Mouse (Mus musculus): ENCODE measurements at regions not wholly inside any gene's neighbourhood (a gene's known extent, or its start where the extent isn't known, plus 50 kb on each side); places are given as distances from the start of the nearest gene placed in this dataset.
"Not testable (repeated sequence)": the region's sequence is repeated elsewhere in the genome, so short reads cannot be mapped to it uniquely, and the experiment has no call there.

DNA sequence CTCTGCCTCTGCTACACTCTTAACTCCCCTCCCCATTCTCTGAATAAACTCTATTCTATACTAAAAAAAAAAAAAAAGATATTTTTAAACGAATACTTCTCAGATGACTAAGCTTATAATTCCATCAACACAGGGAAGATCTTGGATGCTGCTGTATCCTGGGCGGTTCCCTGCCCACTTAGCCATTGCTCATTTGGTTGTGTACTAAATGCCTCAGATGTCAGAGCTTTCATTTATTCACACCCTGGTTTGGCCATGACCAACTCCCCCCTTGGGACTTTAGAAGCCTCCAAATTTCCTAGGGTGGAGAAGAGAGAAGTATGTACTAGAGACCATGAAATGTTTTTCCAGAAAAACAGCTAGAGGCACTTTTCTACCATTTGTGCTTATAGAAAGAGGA is 382.3 kb upstream of the Klhl29 start:
- 86% methylated on average over 2 of the region's 2 CpGs for WGBS
- no peaks in the 10 kb centered on the region for H3K36me3 ChIP-seq
- H3K4me2 ChIP-seq: no peak overlapping the region
- H3K9me3 ChIP-seq: no peaks in the 10 kb centered on the region
- no peak overlapping the region for H3K9ac ChIP-seq (replicated peaks)
- no peak for ATAC-seq (ENCODE audit: insufficient number of reproducible peaks, insufficient read depth, low FRiP score, low TSS enrichment, low read depth)
- no peaks in the 10 kb centered on the region for H3K4me1 ChIP-seq (replicated peaks)
- no peaks in the 10 kb centered on the region for H3K27me3 ChIP-seq
- no peak overlapping the region for H3K4me3 ChIP-seq (replicated peaks)
- H3K27ac ChIP-seq: no peak overlapping the region

DNA sequence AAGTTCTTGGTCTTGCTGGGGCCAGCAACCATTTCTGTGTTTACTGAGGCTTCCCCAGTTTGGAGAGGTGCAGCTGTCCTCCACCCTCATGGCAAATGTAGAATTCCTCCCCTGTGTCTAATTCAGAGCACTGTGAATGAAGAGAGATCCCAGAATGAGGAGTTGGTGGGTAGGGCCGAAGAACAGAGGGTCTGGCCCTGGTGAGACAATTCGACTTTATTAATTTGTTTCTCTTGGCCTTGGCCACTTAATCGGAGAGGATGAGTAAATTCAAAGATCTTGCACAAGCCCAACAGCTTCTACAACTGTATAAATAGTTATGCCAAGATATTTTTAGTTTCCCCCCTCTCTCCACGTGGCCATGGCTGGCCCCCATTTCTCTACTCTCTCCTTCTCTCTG is 381.9 kb upstream of the Klhl29 start:
- H3K9ac ChIP-seq (replicated peaks): no peak overlapping the region
- no peaks in the 10 kb centered on the region for H3K9me3 ChIP-seq
- no peak overlapping the region for H3K27ac ChIP-seq
- H3K4me3 ChIP-seq (replicated peaks): no peak overlapping the region
- no peaks in the 10 kb centered on the region for H3K4me1 ChIP-seq (replicated peaks)
- ATAC-seq (ENCODE audit: insufficient number of reproducible peaks, insufficient read depth, low FRiP score, low TSS enrichment, low read depth): no peak
- 87% methylated on average over 4 of the region's 4 CpGs for WGBS
- no peak overlapping the region for H3K4me2 ChIP-seq
- no peaks in the 10 kb centered on the region for H3K27me3 ChIP-seq
- no peaks in the 10 kb centered on the region for H3K36me3 ChIP-seq

DNA sequence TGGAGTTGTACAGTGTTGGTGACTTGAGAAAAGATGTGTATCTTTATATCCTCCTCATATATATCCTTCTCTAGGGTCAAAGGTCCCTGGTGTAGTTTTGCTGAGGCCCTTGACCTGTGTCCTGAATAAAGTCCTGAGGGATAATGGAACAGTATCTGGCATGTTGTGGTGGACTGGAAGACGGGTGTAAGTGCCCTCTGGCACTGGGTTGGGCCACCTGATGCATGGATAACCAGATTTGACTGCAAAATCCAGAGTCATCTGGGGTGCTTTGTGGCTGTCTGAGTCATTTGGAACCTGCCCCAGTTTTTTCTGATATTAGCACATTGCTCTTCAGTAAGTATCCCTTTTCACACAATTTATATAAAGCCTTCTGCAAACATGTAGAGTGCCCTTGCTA is 378.3 kb upstream of the Klhl29 start:
- 65% methylated on average over 1 of the region's 1 CpGs for WGBS
- ATAC-seq (ENCODE audit: insufficient number of reproducible peaks, insufficient read depth, low FRiP score, low TSS enrichment, low read depth): no peak
- H3K9me3 ChIP-seq: no peaks in the 10 kb centered on the region
- H3K27ac ChIP-seq: no peak overlapping the region
- H3K27me3 ChIP-seq: no peaks in the 10 kb centered on the region
- no peaks in the 10 kb centered on the region for H3K4me1 ChIP-seq (replicated peaks)
- no peak overlapping the region for H3K4me3 ChIP-seq (replicated peaks)
- no peak overlapping the region for H3K4me2 ChIP-seq
- H3K9ac ChIP-seq (replicated peaks): no peak overlapping the region
- no peaks in the 10 kb centered on the region for H3K36me3 ChIP-seq

DNA sequence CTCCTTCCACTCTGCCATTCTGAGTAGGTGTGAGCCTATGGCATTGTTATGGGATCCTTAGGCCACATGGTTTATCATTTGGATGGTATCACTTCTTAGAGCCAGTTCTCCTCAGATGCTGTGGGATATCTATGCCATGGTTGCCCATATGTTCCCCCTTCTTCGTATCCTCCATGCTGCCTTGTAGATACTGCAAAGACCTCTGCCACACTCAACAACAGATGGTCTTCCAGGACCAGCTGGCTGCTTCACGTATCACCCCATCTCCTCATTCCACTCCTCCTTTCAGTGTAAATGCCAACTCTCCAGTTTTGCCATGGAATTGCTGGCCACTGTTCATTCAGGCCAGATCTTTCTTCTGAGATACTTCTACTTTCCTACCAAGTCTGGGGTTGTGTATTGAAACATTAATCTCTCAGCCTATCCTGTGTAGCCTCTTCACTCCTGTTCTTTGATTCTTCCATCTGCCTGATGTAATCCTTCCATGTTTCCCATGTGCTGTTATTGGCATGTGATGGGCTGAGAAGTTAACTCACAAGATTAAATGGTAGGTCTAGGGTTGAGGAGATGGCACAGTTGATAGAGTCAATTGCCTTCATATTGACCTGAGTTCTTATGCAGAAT is 368.7 kb upstream of the Klhl29 start:
- H3K9ac ChIP-seq (replicated peaks): no peak overlapping the region

DNA sequence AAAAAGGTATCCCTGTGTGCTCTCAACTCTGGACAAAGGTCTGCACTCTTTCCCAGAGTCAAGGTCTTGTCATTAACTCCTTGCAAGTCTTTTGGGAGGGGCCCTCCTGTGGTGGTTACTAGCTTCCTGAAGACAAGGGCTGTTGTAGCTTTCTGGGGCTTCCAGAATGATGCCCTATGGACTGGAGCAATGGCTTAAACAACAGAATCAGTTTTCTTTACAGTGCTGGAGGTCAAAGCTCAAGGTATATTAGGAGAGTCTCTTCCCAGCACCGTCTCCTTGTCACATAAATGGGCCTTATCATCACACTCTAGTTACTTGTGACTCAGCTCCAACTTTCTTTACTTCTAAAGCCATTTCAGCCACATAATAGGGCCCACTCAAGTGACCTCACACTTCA is 360.6 kb upstream of the Klhl29 start:
- no peak for ATAC-seq (ENCODE audit: insufficient number of reproducible peaks, insufficient read depth, low FRiP score, low TSS enrichment, low read depth)
- Histone ChIP-seq H3K9me3 (no peaks in the 10 kb centered on the region), H3K4me2 (no peak overlapping the region), H3K27ac (no peak overlapping the region), H3K4me3 (replicated peaks) (no peak overlapping the region), H3K36me3 (no peaks in the 10 kb centered on the region), H3K4me1 (replicated peaks) (0 out of 2 replicates have a peak, but pooled peaks cover 3% of the 10 kb centered on the region), H3K9ac (replicated peaks) (no peak overlapping the region), H3K27me3 (no peaks in the 10 kb centered on the region)
- WGBS: 55% methylated on average over 1 of the region's 1 CpGs

More for the DNA sequence above, 368.7 kb upstream of the Klhl29 start:
- Histone ChIP-seq H3K9me3 (0 out of 2 replicates have a peak, but pooled peaks cover 6% of the 10 kb centered on the region), H3K4me2 (no peak overlapping the region), H3K27ac (no peak overlapping the region), H3K27me3 (no peaks in the 10 kb centered on the region), H3K4me1 (replicated peaks) (no peaks in the 10 kb centered on the region), H3K4me3 (replicated peaks) (no peak overlapping the region), H3K36me3 (no peaks in the 10 kb centered on the region)
- ATAC-seq (ENCODE audit: insufficient number of reproducible peaks, insufficient read depth, low FRiP score, low TSS enrichment, low read depth): no peak
- 89% methylated on average over 2 of the region's 2 CpGs for WGBS

DNA sequence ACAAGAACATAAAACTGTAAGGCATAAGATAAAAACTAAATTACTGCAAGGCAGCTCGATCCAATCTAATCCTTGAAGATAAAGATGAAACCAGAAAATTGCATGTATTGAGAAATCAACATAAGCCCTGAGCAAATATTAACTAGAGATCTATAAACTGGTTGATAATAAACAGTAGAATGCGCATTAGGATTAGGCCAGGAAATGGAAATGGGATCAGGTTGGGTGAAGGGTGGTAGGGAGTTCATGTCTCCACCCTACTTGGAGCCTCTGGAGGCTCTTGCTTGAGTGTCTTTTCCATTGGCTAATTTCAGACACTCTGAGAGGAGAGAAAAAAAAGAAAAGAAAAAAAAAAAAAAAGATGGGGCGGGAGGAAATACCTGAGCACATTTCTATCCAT is 359.4 kb upstream of the Klhl29 start:
- Histone ChIP-seq H3K9ac (replicated peaks) (no peak overlapping the region), H3K9me3 (no peaks in the 10 kb centered on the region), H3K36me3 (no peaks in the 10 kb centered on the region), H3K4me3 (replicated peaks) (no peak overlapping the region), H3K4me1 (replicated peaks) (0 out of 2 replicates have a peak, but pooled peaks cover 3% of the 10 kb centered on the region), H3K27ac (no peak overlapping the region), H3K27me3 (no peaks in the 10 kb centered on the region), H3K4me2 (no peak overlapping the region)
- WGBS: 95% methylated on average over 3 of the region's 3 CpGs
- no peak for ATAC-seq (ENCODE audit: insufficient number of reproducible peaks, insufficient read depth, low FRiP score, low TSS enrichment, low read depth)

DNA sequence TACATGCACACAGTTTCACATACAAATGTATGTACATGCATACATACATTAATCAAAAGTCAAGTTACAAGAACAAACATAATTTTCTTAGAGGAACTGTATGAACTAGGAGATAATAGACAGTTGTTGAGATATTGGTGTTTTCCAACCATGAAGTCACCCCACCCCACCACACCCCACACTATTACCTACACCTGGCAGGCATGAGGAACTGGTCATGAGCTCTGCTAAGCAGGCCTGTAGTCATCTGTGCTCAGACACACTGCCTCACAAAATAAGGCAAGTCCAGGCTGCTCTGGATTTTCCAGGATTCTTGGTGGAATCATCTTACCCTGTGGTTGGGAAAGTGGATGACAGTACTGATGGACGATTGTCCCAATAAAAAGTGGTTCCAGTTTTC is 347.6 kb upstream of the Klhl29 start:
- WGBS: 90% methylated on average over 1 of the region's 1 CpGs
- no peak overlapping the region for H3K4me2 ChIP-seq
- no peaks in the 10 kb centered on the region for H3K9me3 ChIP-seq
- no peaks in the 10 kb centered on the region for H3K4me1 ChIP-seq (replicated peaks)
- H3K27me3 ChIP-seq: no peaks in the 10 kb centered on the region
- ATAC-seq (ENCODE audit: insufficient number of reproducible peaks, insufficient read depth, low FRiP score, low TSS enrichment, low read depth): no peak
- H3K27ac ChIP-seq: no peak overlapping the region
- no peak overlapping the region for H3K9ac ChIP-seq (replicated peaks)
- H3K36me3 ChIP-seq: no peaks in the 10 kb centered on the region
- no peak overlapping the region for H3K4me3 ChIP-seq (replicated peaks)

DNA sequence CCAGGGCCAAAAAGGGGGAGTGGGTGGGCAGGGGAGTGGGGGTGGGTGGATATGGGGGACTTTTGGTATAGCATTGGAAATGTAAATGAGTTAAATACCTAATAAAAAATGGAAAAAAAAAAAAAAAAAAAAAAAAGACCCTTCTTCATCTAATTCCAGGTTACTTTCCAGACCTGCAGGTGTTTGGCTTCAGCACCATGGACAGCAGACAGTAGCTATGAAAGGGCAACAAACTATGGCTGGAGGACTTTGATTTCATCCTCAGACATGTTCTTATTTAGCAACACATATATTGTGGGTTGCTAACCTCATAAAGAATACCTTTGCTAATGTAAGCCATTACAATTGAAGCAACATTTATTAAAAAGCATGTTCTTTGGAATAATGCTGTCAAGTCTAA is 342.0 kb upstream of the Klhl29 start:
- H3K9ac ChIP-seq (replicated peaks); H3K4me2 ChIP-seq; H3K27me3 ChIP-seq; H3K36me3 ChIP-seq; H3K9me3 ChIP-seq; H3K4me3 ChIP-seq (replicated peaks); ATAC-seq (ENCODE audit: insufficient number of reproducible peaks, insufficient read depth, low FRiP score, low TSS enrichment, low read depth); H3K4me1 ChIP-seq (replicated peaks); H3K27ac ChIP-seq: not testable (repeated sequence)

DNA sequence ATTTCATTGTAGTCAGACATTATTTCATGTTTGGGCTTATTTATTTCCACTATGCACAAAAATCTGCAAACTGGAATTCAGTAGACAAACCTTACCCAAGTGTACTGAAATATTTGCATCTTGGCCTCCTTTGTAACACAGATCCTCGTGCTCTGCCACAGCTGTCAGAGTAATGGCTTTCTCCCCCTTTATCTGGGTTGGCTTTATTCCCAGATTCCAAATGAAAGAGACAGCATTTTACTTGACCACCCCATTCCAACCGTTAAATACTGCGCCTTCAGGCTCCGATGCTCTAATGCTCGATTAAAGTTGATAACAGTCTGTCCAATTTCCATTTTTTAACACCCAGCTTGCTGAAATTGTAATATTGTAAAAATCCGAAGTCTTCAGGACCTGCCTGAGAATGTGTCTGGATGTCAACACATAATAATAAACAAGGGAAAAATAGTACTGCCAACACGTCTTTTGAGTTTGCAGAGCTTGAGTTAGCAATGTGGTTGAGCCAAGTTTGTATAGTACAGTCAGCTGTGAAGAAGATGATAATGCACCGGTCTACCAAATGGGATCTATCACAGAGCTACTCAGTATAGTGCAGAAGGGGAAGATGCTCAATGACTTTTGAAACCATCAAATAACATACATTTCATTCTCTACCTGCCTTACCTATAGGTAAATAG is 323.4 kb upstream of the Klhl29 start:
- Histone ChIP-seq H3K27me3 (no peaks in the 10 kb centered on the region), H3K27ac (no peak overlapping the region), H3K4me2 (no peak overlapping the region), H3K4me3 (replicated peaks) (no peak overlapping the region), H3K4me1 (replicated peaks) (no peaks in the 10 kb centered on the region), H3K9ac (replicated peaks) (no peak overlapping the region), H3K36me3 (no peaks in the 10 kb centered on the region), H3K9me3 (no peaks in the 10 kb centered on the region)
- no peak for ATAC-seq (ENCODE audit: insufficient number of reproducible peaks, insufficient read depth, low FRiP score, low TSS enrichment, low read depth)
- WGBS: 84% methylated on average over 8 of the region's 8 CpGs

DNA sequence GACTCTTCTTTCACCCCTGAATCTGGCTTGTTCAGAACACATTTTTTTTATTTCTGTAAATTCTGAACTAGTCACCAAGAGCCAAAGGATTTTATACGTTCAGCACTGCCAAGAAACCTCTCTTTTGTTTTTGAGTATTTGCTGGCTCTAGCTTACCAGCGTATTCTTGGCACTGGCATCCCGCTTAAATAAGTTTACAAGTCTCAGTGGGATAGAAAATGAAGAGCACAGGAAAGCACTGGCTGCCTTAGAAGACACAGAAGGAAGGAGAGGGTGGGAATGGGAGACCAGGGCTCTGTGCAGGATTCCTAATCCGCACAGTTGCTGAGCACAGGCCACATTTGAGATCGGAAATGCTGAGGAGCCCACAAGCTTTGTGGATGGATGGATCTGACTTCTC is 306.7 kb upstream of the Klhl29 start:
- H3K9me3 ChIP-seq: no peaks in the 10 kb centered on the region
- no peaks in the 10 kb centered on the region for H3K36me3 ChIP-seq
- no peaks in the 10 kb centered on the region for H3K27me3 ChIP-seq
- H3K4me2 ChIP-seq: no peak overlapping the region
- H3K4me3 ChIP-seq (replicated peaks): no peak overlapping the region
- no peak for ATAC-seq (ENCODE audit: insufficient number of reproducible peaks, insufficient read depth, low FRiP score, low TSS enrichment, low read depth)
- no peaks in the 10 kb centered on the region for H3K4me1 ChIP-seq (replicated peaks)
- WGBS: 79% methylated on average over 5 of the region's 5 CpGs
- H3K27ac ChIP-seq: no peak overlapping the region
- no peak overlapping the region for H3K9ac ChIP-seq (replicated peaks)

DNA sequence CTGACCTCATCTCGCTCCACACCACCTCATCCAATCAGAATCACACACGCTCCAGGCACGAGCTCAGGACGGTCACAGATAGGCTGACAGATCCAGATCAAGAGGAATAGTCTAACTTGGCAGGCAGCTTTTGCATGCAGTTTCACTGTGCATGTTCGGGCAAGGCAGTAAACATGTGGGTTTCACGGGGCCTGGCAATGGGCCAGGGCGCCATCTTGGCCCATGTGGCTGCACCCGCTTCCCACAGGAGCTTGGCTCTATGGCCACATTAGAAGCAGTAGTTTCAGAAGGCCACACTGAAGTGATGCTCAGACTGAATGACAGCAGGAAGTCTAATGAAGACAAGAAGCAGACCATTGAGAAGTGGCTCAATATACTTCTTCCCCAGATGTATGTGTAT is 302.6 kb upstream of the Klhl29 start:
- not testable (repeated sequence) for H3K36me3 ChIP-seq; H3K4me2 ChIP-seq; H3K4me1 ChIP-seq (replicated peaks); H3K4me3 ChIP-seq (replicated peaks); H3K9me3 ChIP-seq; H3K9ac ChIP-seq (replicated peaks); ATAC-seq (ENCODE audit: insufficient number of reproducible peaks, insufficient read depth, low FRiP score, low TSS enrichment, low read depth); H3K27ac ChIP-seq; H3K27me3 ChIP-seq
- 89% methylated on average over 8 of the region's 8 CpGs for WGBS

DNA sequence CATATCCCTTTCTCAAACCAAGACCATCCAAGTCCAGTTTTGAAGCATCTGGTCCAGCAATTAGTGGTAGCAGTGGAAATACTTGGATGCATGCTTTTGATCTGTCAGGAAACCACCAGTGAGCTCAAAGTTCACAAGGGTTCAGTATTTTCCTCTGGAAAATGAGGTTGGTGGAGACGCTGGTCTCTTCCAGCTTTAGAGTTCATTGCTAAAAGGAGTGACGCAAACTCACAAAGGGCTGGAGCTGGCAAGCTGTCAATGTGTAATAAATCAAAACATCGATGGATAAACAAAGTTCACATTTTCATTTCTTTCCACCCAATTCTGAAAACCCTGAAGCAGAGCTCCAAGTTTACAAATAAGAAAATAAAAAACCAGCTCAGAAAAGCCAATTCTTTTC is 293.0 kb upstream of the Klhl29 start:
- Histone ChIP-seq H3K27me3 (no peaks in the 10 kb centered on the region), H3K4me2 (no peak overlapping the region), H3K4me3 (replicated peaks) (no peak overlapping the region), H3K9ac (replicated peaks) (no peak overlapping the region), H3K4me1 (replicated peaks) (no peaks in the 10 kb centered on the region), H3K9me3 (no peaks in the 10 kb centered on the region), H3K27ac (no peak overlapping the region), H3K36me3 (no peaks in the 10 kb centered on the region)
- 51% methylated on average over 3 of the region's 3 CpGs for WGBS
- no peak for ATAC-seq (ENCODE audit: insufficient number of reproducible peaks, insufficient read depth, low FRiP score, low TSS enrichment, low read depth)

Data from limb, embryonic 12.5 days (tissue).